Mouse (Mus musculus): ENCODE measurements at regions not wholly inside any gene's neighbourhood (a gene's known extent, or its start where the extent isn't known, plus 50 kb on each side); places are given as distances from the start of the nearest gene placed in this dataset.

- no peaks in the 10 kb centered on the region for H3K27me3 ChIP-seq (ENCODE audit: control insufficient read depth, insufficient read depth, low read length)
- WGBS: 94% methylated on average over 3 of the region's 3 CpGs
- TF ChIP-seq POLR2A (IDR thresholded peaks at IDR 0.05; ENCODE audit: borderline replicate concordance, insufficient read depth, low read length) (no peak), CTCF (IDR thresholded peaks at IDR 0.05; ENCODE audit: borderline replicate concordance, insufficient read depth, low read depth, low read length) (no peak)
- H3K4me1 ChIP-seq (ENCODE audit: control insufficient read depth, insufficient read depth, low read length): no peaks in the 10 kb centered on the region
- H3K4me3 ChIP-seq (replicated peaks; ENCODE audit: insufficient read depth, low read depth, low read length): no peak overlapping the region
- DNase-seq: no peak
- H3K27ac ChIP-seq (ENCODE audit: insufficient read depth, low read length): no peak overlapping the region
Observed at GRCm38 (mm10) chr13:107884836-107885235, 159.4 kb upstream of the Smim15 start.

GRCm38 (mm10) chr13:107882337-107882736 lies 161.9 kb upstream of the Smim15 start:
- H3K4me3 ChIP-seq (replicated peaks; ENCODE audit: insufficient read depth, low read depth, low read length): no peak overlapping the region
- DNase-seq: no peak
- WGBS: 90% methylated on average over 5 of the region's 5 CpGs
- H3K4me1 ChIP-seq (ENCODE audit: control insufficient read depth, insufficient read depth, low read length): no peaks in the 10 kb centered on the region
- no peak for TF ChIP-seq CTCF (IDR thresholded peaks at IDR 0.05; ENCODE audit: borderline replicate concordance, insufficient read depth, low read depth, low read length)
- TF ChIP-seq POLR2A (IDR thresholded peaks at IDR 0.05; ENCODE audit: borderline replicate concordance, insufficient read depth, low read length): no peak
- no peaks in the 10 kb centered on the region for H3K27me3 ChIP-seq (ENCODE audit: control insufficient read depth, insufficient read depth, low read length)
- H3K27ac ChIP-seq (ENCODE audit: insufficient read depth, low read length): no peak overlapping the region

GRCm38 (mm10) chr13:107880551-107880950 lies 163.7 kb upstream of the Smim15 start:
- WGBS: 99% methylated on average over 2 of the region's 2 CpGs
- no peak for DNase-seq
- no peaks in the 10 kb centered on the region for H3K27me3 ChIP-seq (ENCODE audit: control insufficient read depth, insufficient read depth, low read length)
- no peak overlapping the region for H3K4me3 ChIP-seq (replicated peaks; ENCODE audit: insufficient read depth, low read depth, low read length)
- TF ChIP-seq CTCF (IDR thresholded peaks at IDR 0.05; ENCODE audit: borderline replicate concordance, insufficient read depth, low read depth, low read length): no peak
- TF ChIP-seq POLR2A (IDR thresholded peaks at IDR 0.05; ENCODE audit: borderline replicate concordance, insufficient read depth, low read length): no peak
- H3K4me1 ChIP-seq (ENCODE audit: control insufficient read depth, insufficient read depth, low read length): no peaks in the 10 kb centered on the region
- no peak overlapping the region for H3K27ac ChIP-seq (ENCODE audit: insufficient read depth, low read length)

DNA sequence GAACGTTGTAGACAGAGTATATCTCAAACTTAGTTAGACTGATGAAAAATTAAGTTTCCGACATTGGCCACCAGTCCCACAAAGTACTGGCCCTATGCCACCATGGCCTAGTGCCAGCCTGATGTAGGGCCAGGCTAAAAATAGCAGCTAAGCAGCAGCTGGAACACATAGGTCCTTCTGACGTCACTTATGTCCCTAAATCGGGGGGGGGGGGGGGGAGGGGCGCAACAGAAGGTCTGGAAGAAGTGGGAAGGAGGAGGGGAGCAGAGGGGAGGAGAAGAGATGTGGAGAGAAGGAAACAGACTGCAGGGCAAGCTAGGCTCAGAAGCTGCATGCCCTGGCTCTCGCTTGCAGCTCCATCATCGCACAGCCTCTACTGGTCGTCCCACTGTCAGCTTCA lies 164.7 kb upstream of the Smim15 start:
- Histone ChIP-seq H3K27me3 (ENCODE audit: control insufficient read depth, insufficient read depth, low read length) (no peaks in the 10 kb centered on the region), H3K4me3 (replicated peaks; ENCODE audit: insufficient read depth, low read depth, low read length) (no peak overlapping the region), H3K27ac (ENCODE audit: insufficient read depth, low read length) (no peak overlapping the region), H3K4me1 (ENCODE audit: control insufficient read depth, insufficient read depth, low read length) (no peaks in the 10 kb centered on the region)
- 29% methylated on average over 7 of the region's 8 CpGs for WGBS
- no peak for DNase-seq
- TF ChIP-seq CTCF (IDR thresholded peaks at IDR 0.05; ENCODE audit: borderline replicate concordance, insufficient read depth, low read depth, low read length) (no peak), POLR2A (IDR thresholded peaks at IDR 0.05; ENCODE audit: borderline replicate concordance, insufficient read depth, low read length) (no peak)

DNA sequence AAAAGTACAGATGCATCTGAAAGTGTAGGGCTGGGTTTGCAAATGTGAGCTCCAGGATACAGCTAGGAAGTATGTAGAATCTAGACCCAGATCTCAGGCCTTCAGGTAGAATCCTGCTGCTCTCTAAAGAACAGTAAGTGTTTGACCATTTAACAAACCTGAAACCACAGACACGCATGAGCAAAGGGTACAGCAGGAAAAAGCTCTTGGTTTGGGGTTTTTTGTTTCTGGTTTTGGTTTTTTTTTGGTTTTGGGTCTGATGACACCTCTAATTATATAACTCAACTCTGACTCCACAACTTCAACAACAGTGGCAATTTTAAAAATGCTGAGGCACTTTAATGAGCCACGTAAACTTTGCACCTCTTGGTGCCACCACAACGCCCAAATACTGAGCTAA lies 165.3 kb upstream of the Smim15 start:
- 88% methylated on average over 3 of the region's 3 CpGs for WGBS
- H3K4me3 ChIP-seq (replicated peaks; ENCODE audit: insufficient read depth, low read depth, low read length): no peak overlapping the region
- H3K27me3 ChIP-seq (ENCODE audit: control insufficient read depth, insufficient read depth, low read length): no peaks in the 10 kb centered on the region
- no peak overlapping the region for H3K27ac ChIP-seq (ENCODE audit: insufficient read depth, low read length)
- no peak for TF ChIP-seq POLR2A (IDR thresholded peaks at IDR 0.05; ENCODE audit: borderline replicate concordance, insufficient read depth, low read length)
- no peak for TF ChIP-seq CTCF (IDR thresholded peaks at IDR 0.05; ENCODE audit: borderline replicate concordance, insufficient read depth, low read depth, low read length)
- no peak for DNase-seq
- H3K4me1 ChIP-seq (ENCODE audit: control insufficient read depth, insufficient read depth, low read length): no peaks in the 10 kb centered on the region

- 65% methylated on average over 2 of the region's 2 CpGs for WGBS
- no peaks in the 10 kb centered on the region for H3K27me3 ChIP-seq (ENCODE audit: control insufficient read depth, insufficient read depth, low read length)
- TF ChIP-seq POLR2A (IDR thresholded peaks at IDR 0.05; ENCODE audit: borderline replicate concordance, insufficient read depth, low read length) (no peak), CTCF (IDR thresholded peaks at IDR 0.05; ENCODE audit: borderline replicate concordance, insufficient read depth, low read depth, low read length) (no peak)
- H3K4me1 ChIP-seq (ENCODE audit: control insufficient read depth, insufficient read depth, low read length): no peaks in the 10 kb centered on the region
- H3K4me3 ChIP-seq (replicated peaks; ENCODE audit: insufficient read depth, low read depth, low read length): no peak overlapping the region
- no peak for DNase-seq
- no peak overlapping the region for H3K27ac ChIP-seq (ENCODE audit: insufficient read depth, low read length)
Observed at GRCm38 (mm10) chr13:107873244-107873667, 171.0 kb upstream of the Smim15 start.

GRCm38 (mm10) chr13:107872574-107872973 lies 171.7 kb upstream of the Smim15 start:
- WGBS: 80% methylated on average over 8 of the region's 8 CpGs
- DNase-seq: no peak
- no peak overlapping the region for H3K4me3 ChIP-seq (replicated peaks; ENCODE audit: insufficient read depth, low read depth, low read length)
- H3K27ac ChIP-seq (ENCODE audit: insufficient read depth, low read length): no peak overlapping the region
- H3K27me3 ChIP-seq (ENCODE audit: control insufficient read depth, insufficient read depth, low read length): no peaks in the 10 kb centered on the region
- H3K4me1 ChIP-seq (ENCODE audit: control insufficient read depth, insufficient read depth, low read length): no peaks in the 10 kb centered on the region
- TF ChIP-seq POLR2A (IDR thresholded peaks at IDR 0.05; ENCODE audit: borderline replicate concordance, insufficient read depth, low read length): no peak
- TF ChIP-seq CTCF (IDR thresholded peaks at IDR 0.05; ENCODE audit: borderline replicate concordance, insufficient read depth, low read depth, low read length): no peak

DNA sequence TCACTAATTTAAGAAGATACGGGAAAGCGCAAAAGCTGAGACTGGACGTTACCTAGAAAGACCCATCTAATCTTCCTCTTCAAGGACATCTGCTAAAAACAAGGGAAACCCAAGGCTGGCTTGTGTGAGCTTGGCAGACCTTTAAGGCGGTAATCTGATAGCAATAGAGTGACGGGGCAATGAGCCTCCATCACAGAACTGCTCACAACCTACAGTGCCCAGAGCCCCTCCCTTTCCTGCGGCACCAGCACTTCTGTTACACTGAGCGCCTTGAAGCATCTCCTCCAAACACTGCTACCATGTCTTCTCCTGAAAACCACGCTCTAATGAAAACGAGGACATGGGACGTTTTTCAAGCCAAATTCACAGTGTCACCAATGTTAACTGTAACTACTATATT lies 172.1 kb upstream of the Smim15 start:
- 78% methylated on average over 10 of the region's 10 CpGs for WGBS
- Histone ChIP-seq H3K4me3 (replicated peaks; ENCODE audit: insufficient read depth, low read depth, low read length) (no peak overlapping the region), H3K27me3 (ENCODE audit: control insufficient read depth, insufficient read depth, low read length) (no peaks in the 10 kb centered on the region), H3K27ac (ENCODE audit: insufficient read depth, low read length) (no peak overlapping the region), H3K4me1 (ENCODE audit: control insufficient read depth, insufficient read depth, low read length) (no peaks in the 10 kb centered on the region)
- no peak for DNase-seq
- TF ChIP-seq CTCF (IDR thresholded peaks at IDR 0.05; ENCODE audit: borderline replicate concordance, insufficient read depth, low read depth, low read length) (no peak), POLR2A (IDR thresholded peaks at IDR 0.05; ENCODE audit: borderline replicate concordance, insufficient read depth, low read length) (no peak)

Measured in cerebellum, adult 2 months (tissue).